Mouse (Mus musculus) myocyte (in vitro differentiated cells): ENCODE data around the gene Tmem167. TPM values are rescaled to one million over a fixed set of nuclear protein-coding genes. Genes with fewer than 3 reads are reported as not detected.

Source experiments
- H3K27me3 ChIP-seq: one replicate; pipeline ENCODE4 v1.6.1; 2011; ENCODE audit not compliant: control insufficient read depth, insufficient read depth, insufficient read length
- H3K36me3 ChIP-seq: one replicate; pipeline ENCODE4 v1.6.1; 2011; ENCODE audit not compliant: control insufficient read depth, insufficient read depth
- H3K4me2 ChIP-seq: one replicate; pipeline ENCODE4 v1.6.1; 2011; ENCODE audit warnings: low read depth, control low read depth
- H3K4me3 ChIP-seq: one replicate; pipeline ENCODE4 v1.5.1; 2011; ENCODE audit warnings: mild to moderate bottlenecking, control low read depth, moderate library complexity
- H3K79me2 ChIP-seq: one replicate; pipeline ENCODE4 v1.6.1; 2011; ENCODE audit not compliant: control insufficient read depth, insufficient read depth
- H3ac ChIP-seq: one replicate; pipeline ENCODE4 v1.6.1; 2011; ENCODE audit not compliant: control insufficient read depth, insufficient read length
- CEBPB ChIP-seq: IDR thresholded peaks from 2 replicates; pipeline ENCODE4 v1.6.1; 2011; ENCODE audit warnings: mild to moderate bottlenecking, moderate library complexity; ENCODE audit not compliant: poor library complexity, insufficient read depth, severe bottlenecking
- E2F4 ChIP-seq: IDR thresholded peaks from one replicate; pipeline ENCODE4 v1.6.1; 2011; ENCODE audit warnings: mild to moderate bottlenecking, control low read depth, moderate library complexity; ENCODE audit not compliant: insufficient read depth
- MAX ChIP-seq: IDR thresholded peaks from one replicate; pipeline ENCODE4 v1.6.1; 2011; ENCODE audit warnings: low read depth, mild to moderate bottlenecking, control low read depth
- MYOD1 ChIP-seq, 3 experiments: IDR thresholded peaks; one replicate each; pipeline ENCODE4 v1.6.1; 2011; ENCODE audit warnings: control low read depth in 2 of 3, low read depth in 2 of 3, mild to moderate bottlenecking in 2 of 3, moderate library complexity in 1 of 3; ENCODE audit not compliant: insufficient read length in 2 of 3, control insufficient read depth in 1 of 3
- MYOG ChIP-seq, 3 experiments: IDR thresholded peaks; one replicate each; pipeline ENCODE4 v1.6.1; 2011; ENCODE audit warnings: control low read depth in 2 of 3, low read depth in 2 of 3, mild to moderate bottlenecking in 2 of 3; ENCODE audit not compliant: insufficient read length in 2 of 3, control insufficient read depth in 1 of 3, insufficient read depth in 1 of 3
- POLR2A ChIP-seq: IDR thresholded peaks from one replicate; pipeline ENCODE4 v1.6.1; 2011; ENCODE audit warnings: low read depth, mild to moderate bottlenecking, control low read depth, moderate library complexity; ENCODE audit not compliant: insufficient read length
- POLR2AphosphoS2 ChIP-seq: IDR thresholded peaks from one replicate; pipeline ENCODE4 v1.6.1; 2011; ENCODE audit warnings: low read depth, control low read depth; ENCODE audit not compliant: insufficient read length
- REST ChIP-seq: IDR thresholded peaks from one replicate; pipeline ENCODE4 v1.6.1; 2011; ENCODE audit warnings: mild to moderate bottlenecking, control low read depth, moderate library complexity; ENCODE audit not compliant: insufficient read depth, insufficient read length
- SRF ChIP-seq: IDR thresholded peaks from one replicate; pipeline ENCODE4 v1.6.1; 2011; ENCODE audit warnings: low read depth; ENCODE audit not compliant: control insufficient read depth, insufficient read length
- TCF12 ChIP-seq: IDR thresholded peaks from one replicate; pipeline ENCODE4 v1.6.1; 2011; ENCODE audit warnings: mild to moderate bottlenecking, control low read depth; ENCODE audit not compliant: poor library complexity, insufficient read depth, severe bottlenecking
- TCF3 ChIP-seq: IDR thresholded peaks from one replicate; pipeline ENCODE4 v1.6.1; 2011; ENCODE audit warnings: low read depth, control low read depth; ENCODE audit not compliant: insufficient read length
- USF1 ChIP-seq: IDR thresholded peaks from one replicate; pipeline ENCODE4 v1.6.1; 2011; ENCODE audit warnings: low read depth, mild to moderate bottlenecking, control low read depth, moderate library complexity
- polyA plus RNA-seq: library from polyadenylated mRNA; unstranded; fragments of >200 nt; fragmentation: generic; extraction: Trizol; gene quantifications from one replicate; pipeline ENCODE4 v1.2.1, GENCODE M21; 2012; ENCODE audit warnings: missing spikeins

Gene Tmem167
- polyA plus RNA-seq, 1 experiment: 8.1 TPM

DNA sequence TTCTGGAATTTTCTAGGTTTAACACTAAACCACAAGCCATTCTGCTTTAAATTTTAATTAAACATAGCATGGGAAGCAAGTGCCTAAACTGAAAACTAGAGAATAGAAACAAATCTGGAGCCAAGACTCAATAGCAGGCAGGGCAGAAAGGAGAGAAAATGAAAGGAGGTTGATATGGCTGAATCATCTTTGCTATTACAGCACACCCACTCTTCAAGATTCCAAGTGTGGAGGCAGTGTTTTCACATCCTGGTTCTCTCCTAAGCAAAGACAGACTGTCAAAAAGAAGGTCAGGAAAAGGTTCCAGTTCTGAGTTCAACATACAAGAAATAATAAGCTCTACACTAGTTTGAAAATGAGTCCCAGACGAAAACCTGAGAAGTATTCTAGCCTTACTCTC, 52.8 kb downstream of the Tmem167 start:
- no peak overlapping the region for H3ac ChIP-seq

DNA sequence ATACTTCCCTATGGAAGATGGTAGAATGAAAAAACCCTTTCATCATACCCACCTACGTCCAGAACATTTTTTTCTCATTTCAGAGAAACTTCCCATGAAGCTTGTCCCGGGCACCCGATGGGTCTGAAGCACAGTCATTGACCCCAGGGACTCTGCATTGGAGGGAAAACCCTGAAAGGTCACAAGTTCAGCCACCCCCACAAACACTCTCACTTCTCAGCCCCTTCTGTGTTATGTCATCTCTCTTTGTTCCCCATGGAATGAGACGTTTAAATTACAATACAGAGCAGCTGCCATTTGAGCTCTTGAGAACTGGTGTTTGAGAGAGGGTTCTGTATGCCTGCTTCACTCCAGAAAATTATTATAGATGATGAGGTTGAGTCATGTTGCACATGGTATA, 54.3 kb downstream of the Tmem167 start:
- no peak overlapping the region for H3K4me3 ChIP-seq
- H3ac ChIP-seq: no peak overlapping the region
- H3K27me3 ChIP-seq: no peaks in the 10 kb centered on the region
- TF ChIP-seq TCF3 (no peak), CEBPB (no peak), POLR2AphosphoS2 (no peak), TCF12 (no peak), MAX (no peak), REST (no peak), E2F4 (no peak), USF1 (no peak), MYOD1 (IDR thresholded peaks at IDR 0.05; ENCODE audit: control insufficient read depth in 1 of 3, insufficient read length in 2 of 3, low read depth in 2 of 3) (no peak), POLR2A (no peak)
- no peaks in the 10 kb centered on the region for H3K36me3 ChIP-seq
- H3K79me2 ChIP-seq: no peaks in the 10 kb centered on the region
- H3K4me2 ChIP-seq: no peak overlapping the region

More for the DNA sequence above, 52.8 kb downstream of the Tmem167 start:
- no peak overlapping the region for H3K4me2 ChIP-seq
- no peaks in the 10 kb centered on the region for H3K27me3 ChIP-seq
- no peak overlapping the region for H3K4me3 ChIP-seq
- H3K79me2 ChIP-seq: no peaks in the 10 kb centered on the region
- no peaks in the 10 kb centered on the region for H3K36me3 ChIP-seq
- TF ChIP-seq MYOD1 (IDR thresholded peaks at IDR 0.05; ENCODE audit: control insufficient read depth in 1 of 3, insufficient read length in 2 of 3, low read depth in 2 of 3): no peak
- no peak for TF ChIP-seq E2F4
- TF ChIP-seq CEBPB: no peak
- no peak for TF ChIP-seq POLR2A
- TF ChIP-seq MYOG (IDR thresholded peaks at IDR 0.05; ENCODE audit: control insufficient read depth in 1 of 3, insufficient read depth in 1 of 3, insufficient read length in 2 of 3, low read depth in 2 of 3): no peak
- no peak for TF ChIP-seq TCF3
- TF ChIP-seq SRF: no peak
- TF ChIP-seq USF1: no peak
- no peak for TF ChIP-seq REST
- no peak for TF ChIP-seq TCF12
- TF ChIP-seq MAX: no peak
- TF ChIP-seq POLR2AphosphoS2: no peak

DNA sequence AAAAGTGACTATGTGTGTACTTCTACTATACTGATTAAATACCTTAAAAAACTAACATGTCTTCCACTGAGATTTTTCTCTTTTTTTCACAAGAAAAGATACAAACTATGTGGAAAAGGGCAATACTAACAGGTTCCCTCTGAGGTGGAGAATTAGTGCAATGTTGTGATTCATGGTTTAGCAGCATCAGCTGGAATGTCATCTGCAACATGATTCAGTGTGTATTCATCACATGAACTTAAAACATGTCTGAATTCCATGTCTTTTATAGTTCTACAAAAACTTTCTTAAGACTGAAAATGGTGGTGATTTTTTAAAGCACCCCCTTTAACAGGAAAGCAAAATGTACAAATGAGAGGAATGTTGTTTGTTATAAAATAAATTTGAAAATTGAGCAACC, 63.0 kb downstream of the Tmem167 start:
- no peak overlapping the region for H3K4me3 ChIP-seq
- TF ChIP-seq TCF12 (no peak), MYOD1 (IDR thresholded peaks at IDR 0.05; ENCODE audit: control insufficient read depth in 1 of 3, insufficient read length in 2 of 3, low read depth in 2 of 3) (no peak), REST (no peak), TCF3 (no peak), POLR2AphosphoS2 (no peak), POLR2A (no peak), E2F4 (no peak), MAX (no peak), CEBPB (no peak), MYOG (IDR thresholded peaks at IDR 0.05; ENCODE audit: control insufficient read depth in 1 of 3, insufficient read depth in 1 of 3, insufficient read length in 2 of 3, low read depth in 2 of 3) (no peak), USF1 (no peak)

DNA sequence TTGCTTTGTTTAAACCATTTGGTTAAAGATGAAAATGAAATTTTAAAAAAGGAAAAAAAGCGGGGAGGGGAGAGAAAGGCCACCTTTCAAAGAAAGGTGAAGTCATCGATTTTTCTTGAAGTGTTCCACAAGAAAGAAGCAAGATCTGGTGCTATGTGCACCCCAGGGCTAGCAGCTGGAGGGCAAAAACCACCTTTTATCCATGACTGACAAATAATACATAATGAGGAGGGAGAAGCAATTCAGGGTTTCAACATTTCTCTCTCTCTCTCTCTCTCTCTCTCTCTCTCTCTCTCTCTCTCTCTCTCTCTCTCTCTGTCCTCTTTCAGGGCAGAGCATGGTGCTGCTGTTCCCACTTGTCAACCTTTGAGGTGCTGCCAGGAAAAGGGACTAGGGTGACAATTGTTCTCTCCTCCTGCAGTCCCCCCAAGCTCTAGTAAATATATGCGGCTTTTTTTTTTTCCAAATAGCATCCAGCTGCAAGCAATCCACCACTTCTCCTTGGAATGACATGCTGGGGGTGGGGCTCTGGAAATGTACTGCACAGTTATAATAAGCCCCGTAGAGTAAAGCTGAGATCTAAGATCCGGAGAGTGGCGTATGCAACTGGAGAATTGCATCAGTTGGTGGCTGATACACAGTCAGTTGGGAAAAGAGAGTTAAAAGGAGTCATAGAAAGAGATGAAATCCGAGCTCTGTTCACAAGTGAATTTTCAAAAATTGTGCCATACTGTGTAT, 63.8 kb downstream of the Tmem167 start:
- peak overlapping the region; percentile 56 for H3K4me2 ChIP-seq
- no peak overlapping the region for H3K4me3 ChIP-seq
- no peaks in the 10 kb centered on the region for H3K27me3 ChIP-seq
- H3K79me2 ChIP-seq: no peaks in the 10 kb centered on the region
- no peaks in the 10 kb centered on the region for H3K36me3 ChIP-seq
- H3ac ChIP-seq: no peak overlapping the region
- TF ChIP-seq POLR2A (no peak), CEBPB (peak; percentile 71; the same call in 1 of the 2 replicates), TCF3 (no peak), REST (no peak)

More for the DNA sequence above, 63.0 kb downstream of the Tmem167 start:
- Histone ChIP-seq H3K36me3 (no peaks in the 10 kb centered on the region), H3K4me2 (peak overlapping the region; percentile 56), H3ac (no peak overlapping the region), H3K27me3 (no peaks in the 10 kb centered on the region), H3K79me2 (no peaks in the 10 kb centered on the region)

DNA sequence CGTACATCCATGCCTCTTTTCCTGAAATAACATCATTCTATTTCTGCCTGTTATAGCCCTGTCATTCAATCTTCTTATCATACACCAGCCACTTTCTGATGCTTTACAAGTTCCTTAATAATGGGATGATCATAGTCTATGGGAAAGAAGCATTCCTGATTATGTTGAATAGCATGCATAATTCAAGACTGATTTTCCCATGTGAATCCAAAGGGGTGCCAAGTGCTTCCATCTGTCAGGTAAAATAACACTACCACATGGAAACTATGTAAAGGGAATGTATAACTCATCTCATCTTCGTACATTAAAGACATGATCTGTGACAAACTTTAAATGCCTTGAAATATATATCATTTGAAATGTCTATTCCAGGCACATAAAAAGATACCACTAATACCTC, 75.2 kb downstream of the Tmem167 start:
- Histone ChIP-seq H3K36me3 (no peaks in the 10 kb centered on the region), H3K4me3 (no peak overlapping the region), H3ac (no peak overlapping the region), H3K79me2 (no peaks in the 10 kb centered on the region), H3K4me2 (no peak overlapping the region), H3K27me3 (no peaks in the 10 kb centered on the region)
- TF ChIP-seq E2F4 (no peak), SRF (no peak), MYOD1 (IDR thresholded peaks at IDR 0.05; ENCODE audit: control insufficient read depth in 1 of 3, insufficient read length in 2 of 3, low read depth in 2 of 3) (no peak), TCF12 (no peak), POLR2A (no peak), MAX (no peak), REST (no peak), CEBPB (no peak), MYOG (IDR thresholded peaks at IDR 0.05; ENCODE audit: control insufficient read depth in 1 of 3, insufficient read depth in 1 of 3, insufficient read length in 2 of 3, low read depth in 2 of 3) (no peak), USF1 (no peak), TCF3 (no peak), POLR2AphosphoS2 (no peak)
